Mouse (Mus musculus): ENCODE data around the gene N4bp2.

DNA sequence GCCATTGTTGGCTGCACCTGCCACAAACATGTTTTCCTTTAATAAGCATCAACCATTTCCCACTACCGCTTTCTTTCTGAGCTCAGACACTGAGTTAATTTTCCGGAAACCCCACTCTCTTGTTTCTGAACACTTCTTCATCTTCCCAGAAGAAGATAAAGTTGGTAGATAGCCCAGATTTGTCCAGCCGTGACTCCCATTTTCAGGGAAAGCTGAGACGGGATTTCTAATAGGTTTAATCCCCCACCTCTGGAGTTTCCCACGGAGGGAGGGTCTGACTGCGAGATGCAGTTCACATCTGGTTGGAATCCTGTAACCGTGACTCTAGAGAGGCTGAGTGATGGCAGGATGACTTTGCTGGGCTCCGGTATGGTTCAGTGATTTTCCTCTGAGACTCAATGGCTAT is 91.5 kb downstream of the N4bp2 start:
- TF ChIP-seq CTCF (IDR thresholded peaks at IDR 0.05; ENCODE audit: low read depth) (no peak), EP300 (IDR thresholded peaks at IDR 0.05; ENCODE audit: low read depth) (no peak)
